Mouse (Mus musculus) layer of hippocampus, adult 9-11 months (tissue): ENCODE data around the gene Vmn1r177.
"Not testable (repeated sequence)": the region's sequence is repeated elsewhere in the genome, so short reads cannot be mapped to it uniquely, and the experiment has no call there.

Source experiments
- DNase-seq: peaks from one replicate; pipeline ENCODE4 v3.0.0; 2022

The Vmn1r177 gene

GRCm38 (mm10) chr7:23866349-23866748 is at the start of gene Vmn1r177:
Vmn1r177 (minus strand) TSS chr7:23866449.
- DNase-seq: not testable (repeated sequence)

DNA sequence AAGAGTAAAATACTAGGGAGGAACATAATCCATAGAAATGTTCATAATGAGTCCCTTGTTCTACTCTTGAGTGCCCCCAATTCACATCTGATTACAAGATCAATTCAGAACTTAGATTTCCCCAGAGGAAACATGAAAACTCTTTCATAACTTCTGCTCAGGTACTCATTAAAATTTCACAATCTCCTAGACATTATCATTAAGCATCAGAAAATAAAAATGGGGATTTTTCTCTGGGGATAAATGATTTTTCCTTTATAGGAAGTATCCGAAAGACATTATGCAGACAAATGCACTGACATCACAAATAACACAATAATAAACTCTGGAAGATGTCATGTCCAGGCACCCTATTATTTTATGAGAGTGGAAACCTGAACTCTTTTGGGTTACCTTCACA is 25.5 kb upstream of the Vmn1r177 start, which contains the start of gene Vmn1r178:
TSS of gene Vmn1r178 (plus strand) at position 301 of the 400 bp plus-strand sequence.
- no peak for DNase-seq

DNA sequence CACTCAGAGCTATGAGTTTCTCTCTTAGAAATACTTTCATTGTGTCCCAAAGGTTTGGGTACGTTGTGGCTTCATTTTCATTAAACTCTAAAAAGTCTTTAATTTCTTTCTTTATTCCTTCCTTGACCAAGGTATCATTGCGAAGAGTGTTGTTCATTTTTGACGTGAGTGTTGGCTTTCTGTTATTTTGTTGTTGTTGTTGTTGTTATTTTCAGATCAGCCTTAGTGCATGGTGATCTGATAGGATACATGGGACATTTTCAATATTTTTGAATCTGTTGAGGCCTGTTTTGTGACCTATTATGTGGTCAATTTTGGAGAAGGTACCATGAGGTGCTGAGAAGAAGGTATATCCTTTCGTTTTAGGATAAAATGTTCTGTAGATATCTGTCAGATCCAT is 10.7 kb upstream of the Vmn1r177 start:
- DNase-seq: not testable (repeated sequence)

GRCm38 (mm10) chr7:23837272-23837671 is 29.0 kb downstream of the Vmn1r177 start, which contains the start of gene Vmn1r176:
Vmn1r176 (minus strand) TSS chr7:23837372.
- not testable (repeated sequence) for DNase-seq
